Mouse (Mus musculus) A20 (cell line): ENCODE data around the gene Lsm10.

Experiments used
- DNase-seq: peaks from one replicate; pipeline ENCODE4 v3.0.0-alpha.2; 2011; ENCODE audit warnings: low read depth, low spot score

Lsm10 gene

DNA sequence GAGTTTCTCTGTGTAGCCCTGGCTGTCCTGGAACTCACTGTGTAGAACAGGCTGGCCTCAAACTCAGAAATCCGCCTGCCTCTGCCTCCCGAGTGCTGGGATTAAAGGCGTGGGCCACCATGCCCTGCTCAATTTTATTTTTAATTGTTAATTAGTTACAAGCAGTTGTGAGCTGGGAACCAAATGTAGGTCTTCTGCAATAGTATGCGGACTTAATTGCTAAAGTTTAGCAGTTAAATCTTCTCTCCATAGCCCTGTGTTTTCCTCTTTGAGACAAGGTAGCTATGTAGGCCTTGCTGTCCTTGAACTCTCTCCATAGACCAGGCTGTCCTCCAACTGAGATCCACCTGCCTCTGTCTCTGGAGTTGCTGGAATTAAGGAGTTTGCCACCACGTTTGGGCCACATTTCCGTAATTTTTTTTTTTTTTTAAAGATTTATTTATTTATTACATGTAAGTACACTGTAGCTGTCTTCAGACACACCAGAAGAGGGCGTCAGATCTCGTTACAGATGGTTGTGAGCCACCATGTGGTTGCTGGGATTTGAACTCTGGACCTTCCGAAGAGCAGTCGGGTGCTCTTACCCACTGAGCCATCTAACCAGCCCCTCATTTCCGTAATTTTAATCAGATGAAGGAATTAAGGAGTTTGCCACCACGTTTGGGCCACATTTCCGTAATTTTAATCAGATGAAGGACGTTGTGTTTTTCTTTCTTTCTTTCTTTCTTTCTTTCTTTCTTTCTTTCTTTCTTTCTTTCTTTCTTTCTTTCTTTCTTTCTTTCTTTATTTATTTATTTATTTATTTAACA is 597 bp upstream of the Lsm10 start:
- DNase-seq, result peak; percentile 39

DNA sequence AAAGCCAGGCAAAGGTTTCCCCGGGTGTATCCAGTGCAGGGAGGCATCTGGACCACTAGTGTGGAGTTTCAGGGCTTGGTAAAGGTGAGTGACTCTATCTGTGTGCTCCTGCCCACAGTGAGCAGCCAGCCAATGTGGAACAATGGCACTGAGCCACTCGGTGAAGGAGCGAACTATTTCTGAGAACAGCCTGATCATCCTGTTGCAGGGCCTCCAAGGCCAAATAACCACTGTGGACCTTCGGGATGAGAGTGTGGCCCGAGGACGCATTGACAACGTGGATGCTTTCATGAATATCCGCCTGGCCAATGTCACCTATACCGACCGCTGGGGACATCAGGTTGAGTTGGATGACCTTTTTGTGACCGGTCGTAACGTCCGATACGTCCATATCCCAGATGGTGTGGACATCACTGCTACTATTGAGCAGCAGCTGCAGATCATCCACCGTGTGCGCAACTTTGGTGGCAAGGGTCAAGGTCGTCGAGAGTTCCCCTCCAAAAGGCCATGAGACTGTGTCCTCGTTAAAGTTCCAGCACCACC is 1.4 kb downstream of the Lsm10 start:
- no peak for DNase-seq

DNA sequence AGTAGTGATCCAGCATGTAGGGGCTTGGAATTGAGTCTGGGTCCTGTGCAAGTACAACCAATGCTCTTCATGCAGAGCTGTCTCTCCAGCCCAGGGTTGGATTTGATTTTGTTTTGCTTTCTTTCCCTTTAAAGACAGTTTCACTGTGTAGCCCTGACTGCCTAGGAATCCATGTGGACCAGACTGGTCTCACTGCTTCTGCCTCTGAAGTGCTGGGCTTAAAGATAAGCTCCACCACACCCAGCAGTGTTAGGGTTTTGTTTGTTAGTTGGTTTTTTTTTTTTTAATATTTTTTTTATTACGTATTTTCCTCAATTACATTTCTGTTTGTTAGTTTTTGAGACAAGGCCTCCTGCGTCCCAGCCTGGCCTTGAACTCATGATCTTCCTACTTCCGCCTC is 2.9 kb downstream of the Lsm10 start:
- no peak for DNase-seq

DNA sequence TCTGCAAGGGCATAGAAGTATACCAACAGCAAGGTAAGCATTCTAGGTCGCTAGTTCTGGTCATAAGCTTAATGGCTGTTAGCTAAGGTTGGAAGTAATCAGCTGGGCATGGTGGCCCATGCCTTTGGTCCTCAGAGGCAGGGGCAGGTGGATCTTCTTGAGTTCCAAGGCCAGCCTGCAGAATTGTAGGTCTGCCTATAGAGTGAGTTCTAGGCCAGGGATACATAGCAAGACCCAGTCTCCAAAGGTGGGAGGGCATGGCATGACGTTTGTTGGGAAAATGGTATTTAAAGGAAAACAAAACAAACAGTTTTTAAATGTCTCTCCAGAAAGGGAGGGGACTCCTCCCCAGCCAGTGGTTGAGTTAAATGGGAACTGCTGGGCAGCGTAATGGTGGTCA is 4.3 kb downstream of the Lsm10 start:
- DNase-seq, result no peak

DNA sequence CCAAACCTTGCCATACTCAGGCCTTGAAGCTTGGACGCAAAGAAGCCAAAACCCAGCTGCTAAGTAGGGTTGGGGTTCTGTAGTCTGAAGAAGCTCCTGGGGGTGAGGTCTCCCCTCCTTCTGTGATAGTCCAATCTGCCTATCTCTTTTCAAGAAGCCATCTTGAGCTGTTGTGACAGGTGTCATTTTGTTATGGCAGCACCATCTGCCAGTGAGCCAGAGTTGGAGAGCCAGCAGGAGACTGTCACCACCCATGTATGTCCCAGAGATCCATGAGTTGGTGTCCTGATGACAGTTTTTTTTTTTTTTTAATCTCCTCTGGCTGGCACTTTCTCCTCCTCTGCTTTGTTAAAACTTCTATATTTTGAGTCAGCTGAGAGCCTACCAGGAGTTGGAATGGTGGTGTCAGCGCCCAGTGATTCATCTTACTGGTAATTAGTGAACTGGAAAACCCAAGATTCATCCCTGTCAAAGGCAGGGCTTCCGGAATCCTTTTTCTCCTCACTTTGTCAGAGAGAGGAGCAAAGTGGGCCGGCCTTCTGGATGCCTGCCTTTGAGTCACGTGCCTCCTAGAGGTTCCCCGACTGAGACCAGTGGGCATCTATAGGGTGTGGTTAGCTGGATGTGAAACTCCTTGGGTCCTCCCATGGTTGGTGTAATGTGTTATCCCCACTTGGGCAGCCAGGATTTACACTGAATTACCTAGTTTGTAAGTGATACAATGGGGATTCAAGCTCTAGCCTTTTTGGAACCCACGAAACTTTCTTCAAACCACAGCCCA is 5.8 kb downstream of the Lsm10 start:
- peak; percentile 33 for DNase-seq

DNA sequence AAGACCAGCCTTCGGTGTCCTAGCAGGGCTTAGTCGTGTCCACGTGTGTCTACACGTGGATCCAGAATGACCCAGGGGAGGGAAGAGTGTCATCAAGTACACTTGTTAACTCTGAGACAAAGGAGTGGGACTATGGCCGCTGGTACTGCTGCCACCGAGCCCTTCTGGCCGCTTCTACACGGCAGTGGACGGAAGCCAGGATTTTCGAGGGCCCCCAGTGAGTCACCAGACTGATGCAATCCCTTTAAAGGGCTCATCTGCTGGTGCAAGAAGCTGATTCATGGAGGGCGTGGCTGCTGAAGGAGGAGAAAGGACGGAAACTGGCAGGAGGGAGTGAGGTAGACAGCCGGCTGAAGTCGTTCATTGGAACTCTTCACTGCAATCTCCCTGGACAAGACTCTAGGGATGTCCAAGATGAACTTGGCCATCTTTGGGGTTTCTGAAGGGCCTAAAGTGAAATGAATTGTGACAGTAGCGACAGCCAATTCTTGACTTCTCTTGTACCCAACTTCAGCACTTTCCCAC is 6.7 kb downstream of the Lsm10 start:
- peak; percentile 86 for DNase-seq

DNA sequence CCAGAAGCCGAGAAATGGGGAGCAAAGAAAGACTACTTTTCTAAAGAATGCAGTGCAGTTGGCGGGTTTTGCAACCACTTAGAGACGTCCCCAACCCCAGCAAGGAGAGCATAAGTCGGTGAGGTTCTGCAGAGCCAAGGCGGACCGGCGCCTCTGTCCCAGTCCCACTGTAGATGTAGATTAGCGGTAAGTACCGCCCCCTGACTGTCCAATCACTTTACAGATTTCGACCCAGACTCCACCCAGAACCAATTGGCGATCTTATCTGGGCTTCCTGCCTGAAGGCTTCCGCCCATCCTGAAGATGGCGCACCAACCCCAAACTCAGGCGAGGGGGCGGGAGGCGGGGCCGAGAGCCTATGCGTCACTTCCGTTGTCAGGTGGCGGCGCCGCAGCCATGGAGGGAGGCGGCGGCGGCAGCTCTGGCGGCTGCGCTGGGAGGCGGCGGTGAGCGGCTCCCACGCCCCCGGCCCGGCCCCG is 7.2 kb downstream of the Lsm10 start, which contains the start of gene Stk40:
Stk40 (plus strand) TSS at position 368 of the 479 bp plus-strand sequence.
- peak; percentile 98 for DNase-seq

DNA sequence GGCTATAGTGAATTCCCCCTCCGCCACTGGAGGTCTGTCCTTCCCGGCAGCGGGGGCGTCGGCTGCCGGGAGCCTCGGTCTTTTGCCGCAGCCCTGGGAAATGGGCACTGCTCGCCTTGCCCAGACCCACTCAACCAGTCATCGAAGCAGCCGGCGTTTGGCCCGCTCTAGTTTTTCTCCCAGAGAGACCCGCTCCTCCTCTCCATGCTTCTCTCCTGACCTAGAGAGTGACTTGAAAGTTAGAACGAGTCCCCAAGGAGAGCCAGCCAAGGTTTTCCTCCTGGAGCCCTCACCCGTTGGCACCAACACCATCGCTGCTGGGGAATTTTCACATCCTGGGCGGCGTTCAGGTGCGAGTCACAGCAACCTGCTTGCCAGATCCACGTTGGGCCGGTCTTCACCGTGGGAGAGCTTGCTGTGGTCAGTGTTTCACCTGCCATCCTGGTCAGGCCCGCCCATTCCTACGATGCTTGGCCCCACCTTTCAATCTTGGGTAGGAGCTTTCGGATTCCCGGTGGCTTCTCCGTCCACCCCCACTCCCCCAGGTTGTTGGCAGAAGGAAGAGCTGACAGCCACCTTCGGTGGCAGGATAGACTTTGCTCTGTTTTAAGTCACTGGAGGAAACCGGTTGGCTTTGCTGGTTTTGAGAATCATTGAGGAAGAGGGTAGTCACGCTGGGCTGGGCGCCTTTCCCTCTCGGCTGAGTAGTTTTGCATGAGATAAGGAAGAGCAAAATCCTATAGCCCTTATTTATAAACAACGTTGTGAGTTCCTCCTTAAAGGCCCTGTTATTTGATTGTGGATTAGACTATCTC is 8.0 kb downstream of the Lsm10 start:
- peak; percentile 59 for DNase-seq

DNA sequence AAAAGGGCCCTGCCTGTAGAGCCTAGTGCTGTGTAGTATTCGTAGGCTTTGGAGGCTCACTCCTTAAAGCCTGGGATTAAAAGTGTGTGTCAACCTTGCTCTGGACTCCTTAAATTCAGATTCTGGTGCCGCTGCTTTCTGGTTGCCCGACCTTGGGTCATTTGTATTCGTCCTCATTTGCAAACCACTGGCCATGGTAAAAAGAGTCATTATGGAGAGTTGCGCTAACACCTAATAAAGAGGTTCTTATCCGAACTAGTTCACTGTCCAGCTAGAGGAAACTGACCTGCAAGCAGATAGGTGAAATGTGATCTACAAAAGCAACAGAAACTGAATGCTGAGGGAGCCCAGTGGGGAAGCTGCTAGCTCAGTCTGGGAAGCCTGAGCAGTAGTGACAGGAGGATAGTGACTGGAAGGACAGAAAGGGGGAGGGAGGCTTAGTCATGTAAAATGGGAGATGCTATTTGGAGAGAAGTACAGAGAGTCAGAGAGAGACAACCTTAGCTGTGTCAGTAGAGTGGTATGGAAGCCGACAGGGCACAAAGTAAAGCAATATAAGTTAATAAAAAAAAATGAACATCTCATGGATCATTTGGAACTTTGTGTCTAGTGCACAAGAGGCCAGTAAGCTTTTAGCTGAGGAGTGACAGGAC is 8.8 kb downstream of the Lsm10 start:
- DNase-seq, result no peak

DNA sequence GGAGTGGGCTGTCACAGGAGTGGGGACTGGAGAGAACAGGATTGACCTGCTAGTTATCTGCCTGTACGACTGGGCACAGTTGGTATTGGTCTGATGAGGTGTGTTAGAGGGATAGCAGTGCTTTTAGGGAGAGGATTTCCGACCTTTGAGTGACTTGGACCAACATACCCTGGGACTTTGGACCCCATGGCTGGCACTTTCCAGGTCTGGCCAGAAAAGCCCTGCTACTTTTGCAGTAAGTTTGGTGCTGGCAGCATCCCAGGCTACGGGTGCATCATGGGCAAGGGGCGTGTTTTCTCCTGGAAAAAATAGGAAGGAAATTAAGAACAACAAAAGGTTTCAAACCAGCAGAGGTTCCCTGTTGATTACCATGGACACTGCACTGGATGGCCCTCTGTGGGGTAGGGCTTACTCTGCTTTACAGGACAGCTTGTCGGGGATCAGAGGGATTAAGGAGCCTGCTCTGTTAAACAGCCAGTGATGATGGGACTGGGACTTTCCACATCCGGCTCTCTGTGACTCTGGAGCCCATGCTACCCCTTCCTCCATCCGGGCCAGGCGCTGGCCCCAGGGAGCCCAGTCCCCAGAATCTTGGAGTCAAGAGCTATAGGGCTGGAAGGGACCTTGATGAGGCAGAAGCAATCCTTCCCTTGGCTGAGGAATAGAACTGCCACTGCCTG is 11.8 kb downstream of the Lsm10 start:
- DNase-seq, result no peak

DNA sequence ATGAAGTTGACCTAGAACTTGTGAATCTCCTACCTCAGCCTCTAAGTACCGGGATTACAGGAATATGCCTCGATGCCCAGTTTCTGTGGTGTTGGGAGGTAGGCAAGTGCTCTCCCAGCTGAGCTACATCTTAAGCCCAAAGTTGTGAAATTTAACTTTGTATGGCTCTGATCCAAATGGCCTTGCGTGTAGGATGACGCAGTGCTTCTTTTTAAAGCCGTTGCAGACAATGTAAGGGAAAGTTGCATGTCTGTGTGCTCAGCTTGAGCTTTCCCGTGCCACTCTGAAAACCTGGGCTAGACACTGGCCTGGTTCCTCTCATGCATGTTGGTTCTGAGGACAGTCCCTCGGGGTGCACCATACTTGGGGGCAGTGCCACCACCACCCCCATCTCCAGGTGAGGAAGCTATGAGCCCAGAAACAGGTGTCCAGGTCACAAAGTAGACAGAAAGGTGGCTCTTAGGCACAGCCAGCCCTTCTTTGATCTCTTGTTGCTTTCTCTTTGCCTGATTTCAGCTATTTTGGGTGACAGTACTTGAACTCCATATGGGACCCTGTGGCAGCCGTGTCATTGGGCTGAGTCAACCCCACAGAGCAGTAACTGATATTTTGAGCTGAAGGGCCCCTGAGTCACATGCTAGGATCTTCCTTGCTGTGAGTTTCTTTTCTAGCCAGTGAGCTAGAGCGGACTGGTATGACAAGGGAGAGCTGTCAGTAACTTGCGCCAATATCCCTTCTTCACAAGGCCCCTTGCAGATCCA is 13.4 kb downstream of the Lsm10 start:
- DNase-seq, result no peak

DNA sequence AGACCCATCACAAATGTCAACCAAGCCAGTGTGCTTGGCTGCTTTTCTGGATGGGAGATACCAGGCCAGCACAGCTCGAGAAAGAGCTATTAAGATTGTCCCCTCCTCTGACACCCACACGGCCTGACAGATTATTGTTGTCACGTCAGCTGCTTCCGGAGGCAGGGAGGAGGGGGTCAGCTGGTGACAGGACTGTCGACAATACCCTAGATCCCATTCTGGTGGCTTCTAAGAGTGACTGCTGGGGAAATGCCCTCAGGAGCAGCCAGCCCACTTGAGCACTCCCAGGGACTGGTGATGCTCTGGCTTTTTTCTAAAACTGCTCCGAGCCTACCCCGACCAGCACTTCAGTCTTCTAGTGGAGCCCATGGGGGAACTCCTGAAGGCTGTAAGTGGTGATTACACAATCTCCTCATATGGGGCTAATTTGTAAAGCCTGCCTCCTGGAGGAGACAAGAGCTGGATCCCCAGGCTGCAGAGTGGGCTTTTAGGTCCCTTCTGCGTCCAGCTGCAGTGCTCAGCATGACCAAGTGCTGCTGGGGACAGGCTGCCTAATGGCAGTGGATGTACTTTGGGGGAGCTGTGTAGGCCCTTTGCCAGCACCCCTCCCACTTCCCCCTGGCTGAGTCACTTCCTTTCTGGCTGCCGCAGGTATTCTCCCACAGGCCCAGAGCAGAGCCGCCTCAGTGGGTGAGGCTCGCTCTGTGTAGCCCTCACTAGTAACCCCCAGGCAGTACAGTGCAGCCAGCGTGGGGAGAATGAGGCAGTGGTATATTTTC is 14.1 kb downstream of the Lsm10 start:
- peak; percentile 89 for DNase-seq

DNA sequence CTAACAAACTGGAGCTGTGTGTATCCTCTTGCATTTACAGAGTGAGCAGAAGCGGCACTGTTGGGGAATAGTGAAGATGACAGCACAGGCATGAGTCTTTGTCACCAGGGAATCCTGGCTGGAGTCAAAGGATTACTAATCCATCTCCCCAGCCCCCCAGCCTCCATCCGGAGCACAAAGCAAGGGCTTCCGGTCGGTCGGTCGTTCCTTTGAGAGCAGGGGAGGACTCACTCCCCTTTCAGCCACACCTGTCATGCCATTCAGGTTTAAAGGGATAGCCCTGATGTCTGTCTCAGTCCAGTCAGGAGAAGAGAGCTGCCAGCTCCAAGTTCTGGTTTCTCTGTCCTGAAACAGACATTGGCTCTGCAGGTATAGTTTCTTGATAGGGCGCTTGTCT is 14.7 kb downstream of the Lsm10 start:
- no peak for DNase-seq

DNA sequence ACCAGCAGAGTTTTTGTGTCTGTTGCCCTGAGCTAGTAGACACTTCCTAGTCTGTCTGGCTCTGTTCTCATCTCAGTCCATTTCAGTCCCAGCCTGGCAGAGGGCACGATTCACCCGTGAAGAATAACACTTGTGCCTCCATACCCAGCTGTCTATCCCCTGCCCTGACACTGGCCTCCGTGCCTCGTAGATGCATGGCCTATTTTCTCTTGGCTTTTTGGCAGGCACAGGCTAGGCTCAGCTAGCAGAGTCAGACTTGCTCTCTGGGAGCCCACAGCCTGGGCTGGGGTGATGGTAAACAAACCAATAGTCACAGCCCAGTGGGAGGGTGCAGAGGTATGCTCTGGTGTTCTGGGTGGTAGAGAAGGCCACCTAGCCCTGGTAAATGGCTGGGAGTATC is 16.8 kb downstream of the Lsm10 start:
- no peak for DNase-seq

DNA sequence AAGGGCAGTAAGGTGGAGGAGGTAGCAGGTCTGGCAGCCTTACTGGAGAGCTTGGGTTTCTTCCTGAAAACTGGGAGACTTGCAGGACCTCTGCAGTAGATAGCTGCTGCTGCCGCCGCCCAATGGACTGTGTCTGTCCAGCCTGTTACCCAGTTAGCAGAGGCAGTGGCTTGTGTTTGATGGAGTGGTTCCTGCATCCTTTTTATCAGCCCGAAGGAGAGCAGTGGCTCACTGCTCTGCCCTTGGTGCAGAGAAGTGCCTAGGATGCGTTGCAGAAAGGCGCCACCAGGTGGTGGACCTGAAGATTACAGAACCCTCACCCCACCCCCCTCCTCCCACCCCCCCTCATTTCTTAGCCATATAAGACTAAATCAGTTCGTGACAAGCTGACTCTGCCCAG is 17.5 kb downstream of the Lsm10 start:
- DNase-seq, result peak; percentile 67

DNA sequence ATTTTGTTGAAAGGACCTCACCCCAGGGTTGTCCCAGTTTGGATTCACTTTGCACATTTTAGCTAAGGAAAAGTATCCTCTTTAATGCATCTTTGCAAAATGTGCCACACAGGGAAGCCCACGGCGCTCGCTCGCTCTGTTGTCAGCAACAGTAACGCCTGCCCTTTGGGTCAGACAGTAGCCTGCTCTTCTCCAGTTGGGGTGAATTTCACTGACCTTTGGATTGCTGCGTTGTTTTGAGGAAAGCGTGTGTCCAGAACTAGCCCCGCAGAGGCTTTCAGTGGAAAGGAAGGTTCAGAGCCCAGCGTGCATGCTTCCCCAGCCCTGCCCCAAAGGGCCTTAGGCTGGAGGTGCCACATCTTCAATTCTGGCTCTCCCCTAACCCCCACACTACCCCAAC is 19.0 kb downstream of the Lsm10 start:
- DNase-seq, result no peak

DNA sequence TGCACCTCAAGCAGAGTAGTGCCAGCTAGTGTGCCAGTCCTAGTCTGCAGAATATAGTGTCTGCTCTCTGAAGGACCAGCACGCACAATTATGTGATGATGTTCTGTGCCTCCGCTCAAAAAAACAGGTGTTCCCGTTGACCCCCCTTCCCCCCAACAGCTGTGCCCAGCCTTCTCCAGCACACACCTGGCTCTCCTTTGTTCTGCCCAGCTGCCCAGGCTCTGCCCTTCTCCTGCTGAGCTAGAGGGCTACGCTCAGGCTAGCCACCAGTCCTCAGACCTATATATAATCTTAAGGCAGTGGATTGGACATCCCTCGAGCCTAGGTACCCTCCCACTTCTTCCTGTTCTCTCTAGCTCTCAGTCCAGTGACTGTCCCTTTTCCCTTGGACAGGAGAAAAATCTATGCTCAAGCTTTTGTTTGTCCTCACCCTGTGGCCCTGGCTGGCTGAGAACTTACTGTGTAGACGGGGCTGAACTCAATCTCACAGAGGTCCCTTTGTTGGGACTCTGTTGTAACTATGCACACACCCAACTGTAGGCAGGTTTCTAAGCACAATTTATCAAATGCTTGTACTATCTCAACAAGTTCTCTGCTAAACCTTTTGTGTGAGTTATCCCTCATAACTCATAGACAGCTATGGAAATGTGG is 19.6 kb downstream of the Lsm10 start:
- no peak for DNase-seq

DNA sequence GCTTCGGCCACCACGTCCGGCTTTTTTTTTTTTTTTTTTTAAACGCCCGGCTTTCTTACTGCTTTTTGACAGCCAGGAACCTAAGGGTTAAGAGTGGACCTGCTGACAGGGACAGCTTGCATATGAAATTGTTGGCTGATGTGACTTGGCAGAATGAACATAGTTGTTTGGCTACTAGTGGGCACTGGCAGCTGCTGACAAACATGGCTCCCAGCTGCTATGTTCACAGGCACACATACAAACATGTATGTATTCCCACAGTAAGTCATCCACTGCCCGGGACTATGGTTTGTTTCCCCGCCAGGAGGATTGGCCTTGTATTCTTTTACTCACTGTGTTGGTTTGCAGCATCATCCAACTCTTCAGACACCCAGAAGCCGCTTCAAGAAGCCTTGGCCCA is 20.7 kb downstream of the Lsm10 start:
- no peak for DNase-seq
